Mouse (Mus musculus): ENCODE measurements around the gene Crim1. TPM values are rescaled to one million over a fixed set of nuclear protein-coding genes. Genes with fewer than 3 reads are reported as not detected.
"Not testable (repeated sequence)": the region's sequence is repeated elsewhere in the genome, so short reads cannot be mapped to it uniquely, and the experiment has no call there.

Crim1 gene
- polyA plus RNA-seq, 1 experiment from 2014 or later, result 8.4 TPM

- no peak for DNase-seq (ENCODE audit: low spot score)
- Histone ChIP-seq H3K9me3 (replicated peaks; ENCODE audit: low read length) (no peaks in the 10 kb centered on the region), H3K4me3 (replicated peaks; ENCODE audit: low read depth, low read length) (no peak overlapping the region), H3K27ac (0 out of 2 replicates have a peak overlapping the region, but pooled peaks have one; percentile 37), H3K4me1 (replicated peaks; ENCODE audit: insufficient read depth, low read length) (peaks cover 16% of the 10 kb centered on the region; the same call in 1 of the 2 replicates), H3K4me2 (ENCODE audit: low read length) (no peak overlapping the region), H3K9ac (ENCODE audit: low read depth, low read length) (no peak overlapping the region), H3K27me3 (ENCODE audit: insufficient read depth, low read length) (no peaks in the 10 kb centered on the region), H3K36me3 (ENCODE audit: insufficient read depth, low read length) (no peaks in the 10 kb centered on the region)
- no peak for TF ChIP-seq CTCF (IDR thresholded peaks at IDR 0.05; ENCODE audit: low read depth)
- no peak for ATAC-seq (replicated peaks; ENCODE audit: low FRiP score, low read depth)
- WGBS, result 38% methylated on average over 6 of the region's 6 CpGs
These were observed 44.7 kb downstream of the Crim1 start for GRCm38 (mm10) chr17:78244752-78245151.

DNA sequence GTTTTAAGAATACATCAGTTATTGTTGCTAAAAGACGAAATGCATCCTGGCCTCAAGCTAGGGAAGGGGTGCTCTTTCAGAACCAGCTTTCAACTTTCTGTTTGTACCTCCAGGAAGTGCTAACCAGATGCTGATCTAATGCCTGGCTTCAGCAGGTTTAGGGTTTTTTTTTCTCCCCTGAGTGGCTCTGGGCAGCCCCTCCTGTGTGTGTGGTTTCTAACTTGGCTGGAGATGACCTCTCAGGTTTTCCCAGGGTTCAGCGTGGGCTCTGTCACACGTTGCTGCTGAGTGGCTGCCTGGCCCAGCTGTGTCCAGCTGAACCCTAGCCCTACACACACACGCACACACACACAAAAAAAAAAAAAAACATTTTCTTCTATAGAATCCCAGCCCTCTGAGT is 45.4 kb downstream of the Crim1 start:
- H3K9ac ChIP-seq (ENCODE audit: low read depth, low read length), result no peak overlapping the region
- no peak overlapping the region for H3K4me3 ChIP-seq (replicated peaks; ENCODE audit: low read depth, low read length)
- H3K4me1 ChIP-seq (replicated peaks; ENCODE audit: insufficient read depth, low read length), result peaks cover 16% of the 10 kb centered on the region
- H3K36me3 ChIP-seq (ENCODE audit: insufficient read depth, low read length), result no peaks in the 10 kb centered on the region
- H3K9me3 ChIP-seq (replicated peaks; ENCODE audit: low read length), result no peaks in the 10 kb centered on the region
- H3K4me2 ChIP-seq (ENCODE audit: low read length), result 0 out of 2 replicates have a peak overlapping the region, but pooled peaks have one; percentile 3
- DNase-seq (ENCODE audit: low spot score) (no peak), ATAC-seq (replicated peaks; ENCODE audit: low FRiP score, low read depth) (no peak)
- H3K27me3 ChIP-seq (ENCODE audit: insufficient read depth, low read length), result no peaks in the 10 kb centered on the region
- peak overlapping the region; percentile 37 for H3K27ac ChIP-seq
- no peak for TF ChIP-seq CTCF (IDR thresholded peaks at IDR 0.05; ENCODE audit: low read depth)
- 34% methylated on average over 4 of the region's 4 CpGs for WGBS

GRCm38 (mm10) chr17:78246634-78247383 is 46.8 kb downstream of the Crim1 start:
- WGBS, result 32% methylated on average over 11 of the region's 11 CpGs
- peaks cover 19% of the 10 kb centered on the region for H3K4me1 ChIP-seq (replicated peaks; ENCODE audit: insufficient read depth, low read length)
- H3K4me2 ChIP-seq (ENCODE audit: low read length), result 0 out of 2 replicates have a peak overlapping the region, but pooled peaks have one; percentile 16
- no peaks in the 10 kb centered on the region for H3K9me3 ChIP-seq (replicated peaks; ENCODE audit: low read length)
- H3K9ac ChIP-seq (ENCODE audit: low read depth, low read length), result no peak overlapping the region
- no peak overlapping the region for H3K4me3 ChIP-seq (replicated peaks; ENCODE audit: low read depth, low read length)
- no peak for TF ChIP-seq CTCF (IDR thresholded peaks at IDR 0.05; ENCODE audit: low read depth)
- DNase-seq (ENCODE audit: low spot score), result peak; percentile 81
- no peaks in the 10 kb centered on the region for H3K27me3 ChIP-seq (ENCODE audit: insufficient read depth, low read length)
- peak overlapping the region; percentile 76 for H3K27ac ChIP-seq
- no peak; the same call in 1 of the 2 replicates for ATAC-seq (replicated peaks; ENCODE audit: low FRiP score, low read depth)
- H3K36me3 ChIP-seq (ENCODE audit: insufficient read depth, low read length), result no peaks in the 10 kb centered on the region

DNA sequence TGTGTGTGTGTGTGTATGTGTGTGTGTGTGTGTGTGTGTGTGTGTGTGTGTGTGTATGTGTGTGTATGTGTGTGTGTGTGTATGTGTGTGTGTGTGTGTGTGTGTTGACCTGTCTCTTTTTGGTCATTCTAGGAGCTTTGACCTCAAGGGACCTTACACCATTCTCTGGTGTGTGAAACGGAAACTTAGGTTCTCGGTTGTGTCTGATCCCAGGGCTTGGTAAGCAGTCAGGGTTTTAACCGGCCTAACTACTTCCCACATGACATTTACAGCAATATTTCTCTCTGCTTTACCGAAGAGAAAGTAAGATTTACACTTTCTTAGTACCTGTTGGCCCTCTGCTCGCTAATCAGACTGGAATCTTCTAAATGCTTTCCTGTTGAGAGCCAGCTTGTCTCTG is 48.1 kb downstream of the Crim1 start:
- Histone ChIP-seq H3K27ac (peak overlapping the region; percentile 62), H3K9ac (ENCODE audit: low read depth, low read length) (no peak overlapping the region), H3K4me2 (ENCODE audit: low read length) (no peak overlapping the region), H3K4me1 (replicated peaks; ENCODE audit: insufficient read depth, low read length) (peaks cover 19% of the 10 kb centered on the region), H3K27me3 (ENCODE audit: insufficient read depth, low read length) (no peaks in the 10 kb centered on the region), H3K9me3 (replicated peaks; ENCODE audit: low read length) (no peaks in the 10 kb centered on the region), H3K36me3 (ENCODE audit: insufficient read depth, low read length) (no peaks in the 10 kb centered on the region), H3K4me3 (replicated peaks; ENCODE audit: low read depth, low read length) (no peak overlapping the region)
- DNase-seq (ENCODE audit: low spot score) (no peak), ATAC-seq (replicated peaks; ENCODE audit: low FRiP score, low read depth) (no peak)
- no peak for TF ChIP-seq CTCF (IDR thresholded peaks at IDR 0.05; ENCODE audit: low read depth)
- 37% methylated on average over 5 of the region's 5 CpGs for WGBS

GRCm38 (mm10) chr17:78248943-78249342 is 48.9 kb downstream of the Crim1 start:
- H3K4me2 ChIP-seq (ENCODE audit: low read length), result no peak overlapping the region
- peak overlapping the region; percentile 62; the same call in 1 of the 2 replicates for H3K27ac ChIP-seq
- H3K4me1 ChIP-seq (replicated peaks; ENCODE audit: insufficient read depth, low read length), result peaks cover 19% of the 10 kb centered on the region
- H3K9ac ChIP-seq (ENCODE audit: low read depth, low read length), result no peak overlapping the region
- TF ChIP-seq CTCF (IDR thresholded peaks at IDR 0.05; ENCODE audit: low read depth), result no peak
- H3K27me3 ChIP-seq (ENCODE audit: insufficient read depth, low read length), result no peaks in the 10 kb centered on the region
- H3K4me3 ChIP-seq (replicated peaks; ENCODE audit: low read depth, low read length), result no peak overlapping the region
- no peaks in the 10 kb centered on the region for H3K36me3 ChIP-seq (ENCODE audit: insufficient read depth, low read length)
- no peak for ATAC-seq (replicated peaks; ENCODE audit: low FRiP score, low read depth)
- no peaks in the 10 kb centered on the region for H3K9me3 ChIP-seq (replicated peaks; ENCODE audit: low read length)
- DNase-seq (ENCODE audit: low spot score), result peak; percentile 67
- 18% methylated on average over 3 of the region's 3 CpGs for WGBS

DNA sequence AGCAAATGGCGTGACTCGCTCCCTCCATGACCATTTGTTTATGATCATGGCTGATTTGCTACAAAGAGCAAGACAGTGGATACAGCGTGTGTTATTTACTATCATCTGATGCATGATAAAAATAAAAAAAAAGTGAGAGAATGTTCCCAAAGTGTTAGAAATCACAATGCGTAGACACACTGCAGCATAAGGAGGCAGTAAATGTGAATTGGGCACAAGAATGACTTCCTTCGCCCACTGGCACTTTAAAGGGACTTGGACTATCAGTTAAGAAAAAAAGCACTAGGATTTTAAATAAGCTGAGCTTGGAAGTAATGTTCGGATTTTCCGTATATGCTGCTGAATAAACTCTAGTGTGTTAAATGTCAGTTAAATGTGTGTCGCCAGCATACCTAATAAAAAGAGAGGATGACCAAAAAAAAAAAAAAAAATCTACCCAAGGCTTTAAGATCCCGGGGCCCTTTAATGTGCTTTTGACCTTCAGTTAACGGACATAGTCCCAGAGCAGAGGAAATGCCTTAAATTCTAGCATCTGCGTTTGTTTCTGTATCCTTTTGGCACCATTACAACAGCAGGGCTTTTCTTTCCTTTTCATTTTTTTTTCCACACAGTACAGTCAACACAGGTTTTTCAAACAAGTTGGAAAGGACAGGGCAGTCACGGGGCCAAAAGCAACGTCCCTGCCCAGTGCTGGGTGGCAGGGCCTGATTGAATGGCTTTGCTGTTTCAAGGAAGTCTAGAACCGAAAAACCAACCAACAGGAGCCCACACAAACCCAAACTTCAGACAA is 50.3 kb downstream of the Crim1 start:
- Histone ChIP-seq H3K36me3 (ENCODE audit: insufficient read depth, low read length) (no peaks in the 10 kb centered on the region), H3K4me2 (ENCODE audit: low read length) (no peak overlapping the region; the same call in 1 of the 2 replicates), H3K9ac (ENCODE audit: low read depth, low read length) (no peak overlapping the region), H3K9me3 (replicated peaks; ENCODE audit: low read length) (no peaks in the 10 kb centered on the region), H3K4me3 (replicated peaks; ENCODE audit: low read depth, low read length) (no peak overlapping the region), H3K4me1 (replicated peaks; ENCODE audit: insufficient read depth, low read length) (peaks cover 19% of the 10 kb centered on the region), H3K27me3 (ENCODE audit: insufficient read depth, low read length) (no peaks in the 10 kb centered on the region), H3K27ac (peak overlapping the region; percentile 37; the same call in 1 of the 2 replicates)
- 55% methylated on average over 14 of the region's 14 CpGs for WGBS
- TF ChIP-seq CTCF (IDR thresholded peaks at IDR 0.05; ENCODE audit: low read depth), result no peak
- DNase-seq (ENCODE audit: low spot score) (peak; percentile 85), ATAC-seq (replicated peaks; ENCODE audit: low FRiP score, low read depth) (no peak)

GRCm38 (mm10) chr17:78253587-78253986 is 53.5 kb downstream of the Crim1 start:
- H3K27me3 ChIP-seq (ENCODE audit: insufficient read depth, low read length); H3K36me3 ChIP-seq (ENCODE audit: insufficient read depth, low read length); ATAC-seq (replicated peaks; ENCODE audit: low FRiP score, low read depth); H3K9ac ChIP-seq (ENCODE audit: low read depth, low read length); DNase-seq (ENCODE audit: low spot score); H3K9me3 ChIP-seq (replicated peaks; ENCODE audit: low read length); H3K4me3 ChIP-seq (replicated peaks; ENCODE audit: low read depth, low read length); H3K4me2 ChIP-seq (ENCODE audit: low read length); H3K27ac ChIP-seq: not testable (repeated sequence)
- H3K4me1 ChIP-seq (replicated peaks; ENCODE audit: insufficient read depth, low read length), result peaks cover 11% of the 10 kb centered on the region
- WGBS, result 89% methylated on average over 2 of the region's 2 CpGs

All from kidney, postnatal 0 days (tissue).